Mouse (Mus musculus) T-helper 17 cell (primary cell): ENCODE results near the gene Pcbp1.

Source experiments
- in situ Hi-C, 2 experiments: fragments of 300-600 bp; cut with MboI, MseI; formaldehyde crosslinking; loops; 1 replicate in 1 of 2; 2 replicates in 1 of 2; pipeline ENCODE4 v1.15.1; 2025; ENCODE audit warnings: high pct_unique_total_duplicates in 2 of 2

Gene Pcbp1

DNA sequence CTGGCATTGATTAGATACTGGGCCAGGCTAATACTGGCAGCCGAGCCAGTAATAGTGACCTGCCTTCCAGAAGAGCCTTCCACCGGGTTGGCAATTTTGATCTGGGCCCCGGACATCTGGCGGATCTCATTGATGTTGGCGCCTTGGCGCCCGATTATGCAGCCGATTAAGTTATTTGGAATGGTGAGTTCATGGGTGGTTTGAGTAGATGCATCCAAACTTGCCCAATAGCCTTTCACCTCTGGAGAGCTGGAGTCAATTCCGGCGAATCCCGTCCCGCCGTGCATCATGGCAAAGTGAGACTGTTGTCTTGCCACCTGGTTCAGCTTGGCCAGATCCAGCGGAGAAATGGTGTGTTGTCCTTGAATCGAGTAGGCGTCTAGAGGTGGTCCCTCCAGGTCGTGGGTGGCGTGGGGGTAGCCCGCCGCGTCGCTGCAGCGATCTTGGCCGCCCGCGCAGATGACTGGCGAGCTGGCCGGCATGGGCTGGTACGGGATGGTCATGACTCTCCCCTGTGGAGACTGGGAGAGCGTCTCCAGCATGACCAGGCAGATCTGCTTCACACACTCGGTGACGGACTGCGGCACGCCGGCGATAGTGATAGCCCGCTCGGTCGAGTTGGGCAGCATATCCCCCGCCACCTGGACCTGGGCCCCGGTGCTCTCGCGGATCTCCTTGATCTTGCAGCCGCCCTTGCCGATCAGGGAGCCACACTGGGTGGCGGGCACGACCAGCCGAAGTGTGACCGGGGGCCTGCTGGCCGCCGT is 1.1 kb downstream of the Pcbp1 start:
- in situ Hi-C loops, result loop anchor here (5.0 to 25.0 kb wide), 3 partner anchors 48 to 563 kb away; partner anchors contain the start of gene Dusp11 (in 1 of the 2)

DNA sequence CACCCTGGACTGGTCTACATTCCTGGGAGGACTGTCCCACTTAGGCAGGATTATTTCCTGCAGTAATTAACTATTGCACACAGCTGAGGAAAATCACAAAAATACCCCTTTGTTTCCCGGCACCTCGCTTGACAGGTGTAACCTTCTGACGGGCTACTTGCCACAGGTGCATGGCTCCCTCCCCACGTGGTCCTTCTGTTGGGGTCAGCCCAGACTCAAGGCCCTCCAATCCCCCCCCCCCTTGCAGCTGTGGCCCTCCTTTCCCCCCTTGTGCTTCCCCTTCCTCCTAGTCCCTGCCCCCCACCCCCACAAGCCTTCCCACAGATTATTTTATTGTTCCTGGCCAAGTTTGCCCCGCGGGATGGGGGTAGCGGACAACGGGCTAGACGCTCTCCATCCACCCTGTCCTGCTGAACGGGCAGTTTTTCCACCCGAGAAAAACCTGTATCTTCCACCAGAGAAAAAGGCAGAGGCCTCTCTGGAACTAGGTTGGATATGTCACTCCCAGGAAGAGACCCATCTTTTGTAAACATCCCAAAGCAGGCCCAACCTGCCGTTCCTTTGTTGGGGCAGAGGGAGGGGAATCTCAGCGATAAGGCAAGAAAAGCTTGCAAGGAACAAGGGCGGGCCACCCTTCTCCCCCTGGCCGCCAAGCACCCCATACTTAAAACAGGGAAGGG is 2.2 kb downstream of the Pcbp1 start:
- in situ Hi-C loops, result loop anchor here in 1 of 2 experiments (10.0 kb wide), 1 partner anchor 49 kb away; no protein-coding TSS in a partner anchor

DNA sequence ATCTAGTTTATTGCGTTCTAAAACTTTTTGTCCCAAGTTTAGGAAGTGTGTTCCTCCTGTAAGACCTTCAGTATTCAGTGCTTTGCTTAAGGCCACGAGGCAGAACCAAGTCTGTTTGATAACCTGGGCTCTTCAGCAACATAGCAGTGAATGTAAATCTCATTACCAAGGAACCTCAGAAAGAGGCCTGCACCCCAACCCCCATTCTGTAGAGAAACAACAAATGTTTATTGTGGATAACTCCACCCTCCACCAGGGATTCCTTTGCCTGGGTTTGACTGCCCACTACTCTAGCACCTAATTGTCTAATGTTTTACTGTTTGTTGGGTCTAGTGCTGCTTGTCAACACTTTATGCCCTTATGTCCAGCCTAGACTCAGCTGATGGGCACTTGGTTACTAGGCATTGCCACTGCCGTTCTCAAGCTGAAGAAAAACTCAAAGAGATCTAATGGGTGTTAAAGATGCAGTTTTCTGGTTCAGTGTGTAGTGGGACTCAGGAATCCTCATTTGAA is 2.8 kb downstream of the Pcbp1 start:
- in situ Hi-C loops, result loop anchor here in 1 of 2 experiments (10.0 kb wide), 1 partner anchor 48 kb away; no protein-coding TSS in a partner anchor

DNA sequence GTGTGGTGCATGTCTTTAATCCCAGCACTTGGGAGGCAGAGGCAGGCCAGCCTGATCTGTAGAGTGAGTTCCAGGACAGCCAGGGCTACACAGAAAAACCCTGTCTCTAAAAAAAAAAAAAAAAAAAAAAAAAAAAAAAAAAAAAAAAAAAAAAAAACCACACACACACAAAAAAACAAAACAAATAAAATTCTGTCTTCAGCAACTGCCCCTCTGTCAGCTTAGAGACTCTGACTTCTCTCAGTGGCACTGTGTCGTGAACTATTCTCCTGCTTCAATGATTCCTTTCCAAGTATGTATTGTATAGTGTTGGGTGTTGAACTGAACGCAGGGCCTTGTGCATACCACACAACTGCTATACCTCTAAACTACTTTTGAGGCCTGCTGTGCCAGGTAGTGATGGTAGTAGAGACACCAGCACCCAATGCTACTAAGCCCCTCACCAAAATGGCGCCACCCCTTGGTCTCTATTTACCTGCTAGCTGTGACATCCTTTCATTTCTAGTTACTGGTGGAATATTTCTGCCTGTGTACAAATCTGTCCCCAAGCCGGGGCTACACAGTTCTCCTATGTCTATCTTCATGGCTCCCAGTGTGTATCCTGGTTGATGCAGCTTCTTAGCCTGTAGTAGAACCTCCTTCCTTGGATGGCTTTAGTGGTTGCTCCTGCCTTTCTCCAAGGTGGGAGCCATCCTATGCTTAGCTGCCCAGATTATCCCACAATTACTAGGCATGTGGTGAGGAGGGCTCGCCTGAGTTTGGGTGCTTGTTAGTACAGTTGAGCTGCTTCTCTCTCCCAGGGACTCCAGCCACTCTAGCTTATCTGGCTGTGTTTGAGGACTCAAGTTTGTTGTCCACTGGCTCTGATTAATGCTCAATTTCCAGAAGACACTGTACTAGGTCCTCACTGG is 3.9 kb downstream of the Pcbp1 start:
- in situ Hi-C loops, result loop anchor here in 1 of 2 experiments (10.0 kb wide), 1 partner anchor 47 kb away; no protein-coding TSS in a partner anchor

DNA sequence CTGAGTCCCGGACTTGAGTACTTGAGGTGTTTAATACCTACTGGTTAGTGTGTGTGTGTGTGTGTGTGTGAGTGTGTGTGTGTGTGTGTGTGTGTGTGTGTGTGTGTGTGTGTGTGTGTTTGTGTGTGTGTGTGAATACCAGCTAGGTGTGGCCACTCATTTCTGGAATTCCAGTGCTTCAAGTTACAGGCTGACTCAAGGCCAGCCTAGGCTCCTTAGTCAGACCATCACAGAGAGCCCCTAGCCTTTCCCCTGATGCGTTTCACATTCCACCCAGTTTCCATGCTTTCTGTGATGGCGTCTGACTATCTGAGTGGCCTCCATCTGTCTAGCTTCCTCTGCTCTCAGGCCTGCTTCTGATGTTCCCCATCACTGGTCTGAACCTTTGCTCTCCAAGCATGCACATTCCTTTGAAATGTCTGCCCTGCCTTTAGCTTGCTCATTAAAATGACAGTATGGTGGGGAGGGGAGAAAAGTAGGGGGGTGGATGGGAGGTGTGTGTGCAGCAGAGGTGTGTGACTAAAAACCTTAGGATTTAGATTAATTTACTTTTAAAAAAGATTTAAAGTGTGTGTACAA is 6.3 kb downstream of the Pcbp1 start:
- in situ Hi-C loops, result loop anchor here in 1 of 2 experiments (10.0 kb wide), 1 partner anchor 45 kb away; no protein-coding TSS in a partner anchor

DNA sequence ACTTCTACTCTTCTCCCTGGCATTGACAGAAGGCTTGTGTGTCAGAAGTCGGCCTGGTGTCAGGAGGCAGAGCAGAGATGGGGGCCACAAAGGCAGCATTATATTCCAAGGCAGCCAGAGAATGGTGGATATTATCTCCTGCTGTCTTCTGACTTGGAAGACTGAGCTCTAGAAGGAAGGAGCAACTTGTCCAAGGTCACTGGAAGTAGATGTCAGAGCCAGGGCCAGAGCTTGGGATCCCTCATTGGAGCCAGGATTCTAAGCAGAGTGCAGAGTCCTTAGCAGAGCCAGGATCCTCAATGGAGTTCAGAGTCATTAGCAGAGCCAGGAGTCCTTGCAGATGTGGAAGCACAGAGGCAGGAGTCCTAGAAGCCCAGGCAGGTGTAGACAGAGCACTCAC is 10.1 kb downstream of the Pcbp1 start:
- in situ Hi-C loops, result no loop called here

DNA sequence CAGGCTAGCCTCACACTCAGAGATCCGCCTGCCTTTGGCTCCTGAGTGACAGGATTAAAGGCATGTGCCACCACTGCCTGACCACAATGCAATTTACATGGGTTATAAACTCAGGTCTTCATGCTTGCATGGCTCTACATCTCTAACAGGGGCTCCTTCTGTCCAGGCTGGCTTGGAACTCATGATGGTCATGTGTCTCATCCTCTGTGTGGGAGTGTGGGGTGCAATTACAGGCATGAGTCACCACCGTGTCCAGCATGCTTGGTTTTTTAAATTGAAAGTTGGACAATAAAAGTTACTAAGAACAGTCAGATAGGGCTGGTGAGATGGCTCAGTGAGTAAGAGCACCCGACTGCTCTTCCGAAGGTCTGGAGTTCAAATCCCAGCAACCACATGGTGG is 12.8 kb downstream of the Pcbp1 start:
- in situ Hi-C loops, result no loop called here

DNA sequence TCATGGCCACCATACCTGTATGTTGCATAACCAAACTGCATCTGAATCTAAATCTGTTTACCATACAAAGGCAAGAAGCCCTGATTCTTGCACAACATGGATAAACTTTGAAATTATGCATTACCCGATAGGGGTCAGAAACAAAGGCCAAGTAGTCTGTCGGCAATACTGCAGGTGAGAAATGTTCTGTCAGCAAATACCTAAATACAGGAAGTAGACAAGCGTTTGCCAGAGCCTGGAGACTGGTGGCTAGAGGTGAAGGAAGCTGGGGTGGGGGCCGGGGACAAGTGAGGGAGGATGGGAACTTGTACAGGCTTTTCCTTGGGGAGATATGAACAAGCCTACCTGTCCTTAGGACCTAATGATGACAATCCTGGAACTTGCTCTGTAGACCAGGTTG is 15.1 kb downstream of the Pcbp1 start:
- in situ Hi-C loops, result no loop called here

DNA sequence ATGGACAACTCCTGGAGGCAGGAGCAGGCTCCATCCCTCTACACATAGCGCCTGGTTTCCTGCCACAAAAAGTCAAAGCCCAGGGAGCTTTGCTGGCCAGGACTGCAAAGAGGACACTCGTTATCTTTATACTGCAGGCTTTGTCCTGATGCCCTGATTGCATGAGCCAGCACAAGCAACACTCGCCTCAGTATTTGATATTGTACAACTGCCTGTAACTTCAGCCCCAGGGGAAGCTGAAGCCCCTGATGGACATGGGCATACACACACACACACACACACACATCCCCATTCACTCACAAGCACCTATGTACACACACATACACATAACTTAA is 16.3 kb downstream of the Pcbp1 start:
- in situ Hi-C loops, result no loop called here

DNA sequence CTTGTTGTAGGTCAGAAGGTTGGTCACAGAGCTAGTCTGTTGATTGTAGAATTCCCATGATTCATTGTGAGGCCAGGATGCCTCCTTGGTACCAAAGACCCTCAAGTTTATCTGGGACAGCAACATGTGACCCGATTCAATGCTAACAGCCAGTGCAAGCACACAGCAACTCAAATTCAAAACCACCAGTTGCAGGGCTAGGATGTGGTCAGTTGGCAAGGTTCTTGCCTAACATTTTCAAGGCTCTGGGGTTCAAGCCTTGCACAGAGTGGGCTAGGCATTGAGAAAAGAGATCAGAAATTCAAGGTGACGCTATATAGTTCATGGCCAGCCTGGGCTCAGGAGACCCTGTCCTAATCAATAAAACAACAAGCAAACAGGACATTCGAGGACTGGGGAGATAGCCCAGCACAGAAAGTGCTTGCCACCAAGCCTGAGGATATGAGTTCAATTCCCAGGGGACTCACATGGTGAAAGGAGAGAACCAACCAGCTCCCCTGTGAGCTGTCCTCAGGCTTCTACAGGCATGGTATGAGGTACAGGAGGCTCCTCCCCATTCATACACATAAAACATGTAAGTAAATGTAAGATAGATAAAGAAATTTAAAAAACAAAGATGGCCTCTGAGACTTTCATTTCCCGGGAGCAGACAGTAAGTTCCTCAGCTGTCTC is 16.8 kb downstream of the Pcbp1 start:
- in situ Hi-C loops, result no loop called here

DNA sequence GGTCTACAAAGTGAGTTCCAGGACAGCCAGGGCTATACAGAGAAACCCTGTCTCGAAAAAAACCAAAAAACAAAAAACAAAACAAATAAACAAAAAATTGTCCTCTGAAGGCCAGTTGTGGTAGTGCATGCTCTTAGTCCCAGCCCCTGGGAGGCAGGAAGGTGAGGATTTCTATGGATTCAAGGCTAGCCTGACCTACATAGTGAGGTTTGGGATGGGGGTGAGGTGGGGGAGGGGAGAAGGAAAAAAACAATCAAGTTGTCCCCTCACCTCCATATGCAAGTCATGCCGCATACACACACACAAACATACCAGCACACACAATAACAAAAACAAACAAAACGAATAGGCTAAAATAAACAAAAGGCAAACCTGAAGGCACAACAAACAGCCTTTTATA is 17.4 kb downstream of the Pcbp1 start:
- in situ Hi-C loops, result no loop called here

DNA sequence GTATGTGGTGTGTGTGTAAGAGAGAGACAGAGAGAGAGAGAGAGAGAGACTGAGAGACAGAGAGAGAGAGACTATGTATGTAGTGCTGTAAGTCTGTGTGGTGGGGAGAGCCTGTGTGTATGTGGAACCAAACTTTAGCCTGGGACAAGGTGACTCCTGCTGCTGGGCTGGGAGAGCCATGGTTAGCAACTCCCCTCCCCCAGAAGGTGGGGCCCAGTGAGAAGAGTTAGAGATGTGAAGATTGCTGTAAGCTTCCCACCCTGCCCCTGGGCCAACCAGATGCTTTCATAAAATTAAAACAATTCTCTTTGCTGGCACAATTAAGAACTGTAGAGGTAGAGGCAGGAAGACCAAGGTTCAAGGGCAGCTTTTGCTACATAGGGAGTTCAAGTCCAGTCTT is 19.0 kb downstream of the Pcbp1 start:
- in situ Hi-C loops, result no loop called here

DNA sequence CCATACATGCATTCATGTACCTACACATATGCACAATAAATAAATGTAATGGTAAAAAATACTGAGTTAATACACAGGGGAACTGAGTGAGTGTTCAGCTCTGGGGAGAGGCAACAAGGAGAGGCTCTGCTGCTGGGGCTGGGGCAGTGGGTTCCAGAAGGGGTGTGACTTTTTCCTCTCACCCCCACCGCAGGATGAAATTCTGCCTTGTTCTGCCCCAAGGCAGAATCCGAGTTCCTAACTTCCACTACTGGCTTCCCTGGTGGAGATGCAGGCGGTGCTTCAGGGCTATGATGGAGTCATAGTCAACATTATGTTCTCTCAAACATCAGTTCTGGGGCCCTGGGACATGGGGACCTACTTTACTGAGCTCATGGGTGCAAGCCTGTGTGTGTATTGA is 19.8 kb downstream of the Pcbp1 start:
- in situ Hi-C loops, result no loop called here

DNA sequence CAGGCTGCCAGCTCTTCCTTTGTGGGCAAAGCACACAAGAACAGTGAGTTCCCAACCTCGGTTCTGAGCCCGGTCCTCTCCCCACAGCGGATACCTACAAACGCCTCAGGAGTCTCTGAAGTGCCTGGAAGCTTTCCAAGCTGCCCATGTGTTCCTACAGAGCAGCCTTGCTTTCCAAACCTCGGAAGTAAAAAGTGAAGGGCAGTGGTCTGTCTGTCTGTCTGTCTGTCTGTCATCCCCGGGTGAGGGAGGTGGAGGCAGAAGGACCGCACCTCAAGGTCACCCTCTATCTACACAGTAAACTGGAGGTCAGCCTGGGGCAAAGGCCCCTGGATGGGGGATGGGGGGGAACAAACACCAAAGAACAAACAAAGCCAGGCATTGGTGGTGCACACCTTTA is 20.4 kb downstream of the Pcbp1 start:
- in situ Hi-C loops, result no loop called here

DNA sequence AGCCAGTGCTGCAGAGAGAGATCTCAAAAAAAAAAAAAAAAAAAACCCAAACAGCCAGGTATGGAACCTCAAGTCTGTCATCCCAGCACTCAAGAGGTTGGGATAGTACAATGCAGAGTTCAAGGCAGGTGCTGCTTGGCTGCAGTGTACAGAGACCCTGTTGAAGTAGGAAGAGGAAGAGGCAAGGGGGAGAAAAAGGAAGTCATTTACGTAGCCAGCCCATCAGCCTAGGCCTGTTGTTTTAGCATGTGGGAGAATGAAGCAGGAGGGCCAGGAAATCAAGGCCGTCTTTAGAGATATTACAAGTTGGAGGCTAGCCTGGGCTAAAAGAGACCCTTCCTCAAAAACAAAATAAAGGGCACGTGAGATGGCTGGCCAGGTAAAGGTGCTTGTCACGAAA is 22.6 kb downstream of the Pcbp1 start:
- in situ Hi-C loops, result no loop called here

DNA sequence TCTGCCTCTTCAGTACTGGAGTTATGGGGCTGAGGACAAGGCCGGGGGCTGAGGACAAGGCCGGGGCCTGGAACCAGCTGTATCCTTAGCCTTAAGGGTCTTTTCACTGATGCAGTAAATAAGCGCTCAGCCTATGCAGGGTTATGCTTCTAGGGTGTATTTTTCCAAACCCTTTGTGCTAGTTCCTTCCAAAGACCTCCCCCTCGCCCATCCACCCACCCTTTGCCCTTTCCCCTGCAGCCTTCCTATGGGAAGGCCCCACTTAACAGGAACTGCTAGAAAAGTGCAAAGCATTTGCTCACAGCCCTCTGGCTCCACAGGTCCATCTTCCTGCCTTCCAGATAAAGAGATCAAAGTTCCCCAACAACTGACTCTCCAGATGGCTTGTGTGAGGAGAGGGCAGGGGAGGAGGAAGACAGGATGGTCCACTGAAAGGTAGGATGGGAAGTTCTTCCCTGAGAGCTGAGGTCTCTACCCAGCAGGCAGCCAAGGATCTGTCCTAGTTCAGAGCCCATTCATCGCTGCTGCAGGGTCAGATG is 26.5 kb downstream of the Pcbp1 start:
- in situ Hi-C loops, result no loop called here

DNA sequence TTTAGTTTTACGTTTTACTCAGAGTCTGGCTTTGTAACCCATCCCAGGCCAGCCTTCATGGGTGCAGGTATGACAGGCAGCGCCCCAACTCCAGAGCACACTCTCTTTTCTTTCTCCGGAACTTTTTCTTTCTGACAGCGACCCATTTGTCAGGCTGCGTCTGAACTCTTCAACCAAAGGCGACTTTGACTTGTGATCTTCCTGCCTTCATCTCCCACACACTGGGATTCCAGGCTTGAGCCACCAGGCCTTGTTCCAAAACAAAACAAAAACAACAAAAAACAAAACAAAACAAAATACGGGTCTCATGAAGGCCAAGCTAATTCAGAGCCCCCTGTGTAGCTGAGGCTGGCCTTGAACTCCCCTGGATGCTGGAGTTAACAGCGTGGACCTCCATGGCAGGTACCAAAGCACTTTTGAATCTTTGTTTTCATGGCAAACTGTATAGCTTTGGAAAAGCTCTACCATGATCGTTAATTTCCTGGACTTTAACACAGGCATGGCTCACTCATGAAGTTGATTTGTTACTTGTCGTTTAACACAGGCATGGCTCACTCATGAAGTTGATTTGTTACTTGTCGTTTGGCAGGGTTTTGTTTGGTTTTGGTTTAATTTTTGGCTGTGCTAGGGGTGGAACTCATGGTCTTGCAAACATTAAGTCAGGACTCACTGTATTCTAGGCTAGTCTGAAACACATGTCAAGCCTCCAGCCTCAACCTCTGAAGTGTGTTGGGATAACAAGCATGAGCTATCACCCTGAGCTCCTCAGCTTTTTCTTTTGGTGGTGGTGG is 28.0 kb downstream of the Pcbp1 start:
- in situ Hi-C loops, result no loop called here

DNA sequence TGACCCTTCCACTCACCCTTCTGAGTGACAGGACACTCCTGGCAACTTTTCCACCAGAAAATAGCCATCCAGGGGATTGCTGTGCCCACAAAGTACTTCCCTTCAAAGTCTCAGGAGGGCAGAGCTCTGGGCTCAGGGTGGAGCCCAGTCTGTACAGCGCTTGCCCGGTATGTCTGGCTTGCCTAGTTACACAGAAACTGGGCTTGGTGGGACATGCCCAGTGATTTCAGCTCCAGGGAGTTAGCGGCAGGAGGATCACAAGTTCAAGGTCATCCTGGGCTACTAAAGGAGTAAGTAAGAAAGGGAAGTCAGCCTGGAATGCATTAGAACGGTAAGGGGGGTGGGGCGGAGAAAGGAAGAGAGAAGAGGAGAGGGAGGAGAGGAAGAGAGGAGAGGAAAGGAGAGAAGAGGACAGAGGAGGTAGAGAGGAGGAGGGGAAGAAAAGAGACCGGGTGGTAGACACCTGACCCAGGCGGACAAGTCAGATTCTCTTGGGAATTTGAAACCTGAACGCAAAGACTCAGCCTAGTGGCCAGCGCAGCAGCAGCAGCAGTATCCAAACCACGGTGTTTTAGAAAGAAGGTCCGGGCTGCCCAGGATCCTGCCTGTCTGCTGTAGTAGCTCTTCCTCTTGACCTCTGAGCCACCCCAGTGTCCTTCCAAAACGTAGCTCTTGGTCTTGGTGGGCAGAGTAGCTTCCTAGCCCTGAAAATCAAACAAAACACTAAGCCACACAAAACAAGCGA is 28.9 kb downstream of the Pcbp1 start:
- in situ Hi-C loops, result no loop called here

DNA sequence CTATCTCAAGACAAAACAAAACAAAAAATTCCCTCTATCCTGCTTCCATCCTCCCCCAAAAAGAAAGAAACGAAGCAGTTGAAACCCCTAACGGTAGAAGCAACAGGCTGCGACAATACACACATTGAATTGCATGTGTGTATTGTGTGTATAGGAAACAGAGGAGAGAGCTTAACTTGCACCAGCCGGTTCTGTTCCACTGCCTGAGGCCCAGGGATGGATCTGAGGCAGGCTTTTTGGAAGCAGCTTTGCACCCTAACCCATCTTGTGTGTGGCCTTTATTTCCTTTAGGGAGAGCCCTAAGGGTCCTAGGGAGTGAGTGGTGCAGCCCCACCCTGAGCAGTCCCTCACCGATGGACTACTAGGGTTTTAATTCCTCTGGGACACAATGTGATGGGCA is 29.5 kb downstream of the Pcbp1 start:
- in situ Hi-C loops, result no loop called here
